Mouse (Mus musculus) olfactory bulb, adult 2 months (tissue): ENCODE results near the gene Cryz. TPM values are rescaled to one million over a fixed set of nuclear protein-coding genes. Genes with fewer than 3 reads are reported as not detected.
A peak's percentile ranks its signal among the peaks of the same experiment; 100 is the strongest.
"Not testable (repeated sequence)": the region's sequence is repeated elsewhere in the genome, so short reads cannot be mapped to it uniquely, and the experiment has no call there.

ENCODE experiments used
- H3K27ac ChIP-seq: fragments of 200-500 bp; 2 replicates; pipeline ENCODE4 v1.5.1; 2012; ENCODE audit warnings: low read depth, low read length; ENCODE audit not compliant: insufficient read depth
- H3K4me1 ChIP-seq: fragments of 200-500 bp; 2 replicates; pipeline ENCODE4 v1.6.1; 2012; ENCODE audit warnings: low read length; ENCODE audit not compliant: control insufficient read depth, insufficient read depth
- H3K4me3 ChIP-seq: fragments of 200-500 bp; 2 replicates; pipeline ENCODE4 v1.5.1; 2012; ENCODE audit warnings: mild to moderate bottlenecking, low read depth, low read length, moderate library complexity; ENCODE audit not compliant: insufficient read depth
- CTCF ChIP-seq: fragments of 200-500 bp; IDR thresholded peaks from 2 replicates; pipeline ENCODE4 v1.5.1; 2012; ENCODE audit warnings: low read depth, mild to moderate bottlenecking, low read length, moderate library complexity; ENCODE audit not compliant: insufficient read depth
- POLR2A ChIP-seq: fragments of 200-500 bp; IDR thresholded peaks from 2 replicates; pipeline ENCODE4 v1.6.1; 2012; ENCODE audit warnings: mild to moderate bottlenecking, low read depth, low read length, moderate library complexity; ENCODE audit not compliant: insufficient read depth
- WGBS: fragments of 180-500 bp; shearing (Covaris S2); methylation state at CpG from one replicate; pipeline ENCODE4 v1.1.7; 2018; 5-methylcytosine and 5-hydroxymethylcytosine counted together
- polyA plus RNA-seq: library from polyadenylated mRNA; stranded (reverse); fragments of >200 nt; gene quantifications from 2 replicates; pipeline ENCODE4 v1.2.4, GENCODE M21; 2012; ENCODE audit warnings: low replicate concordance; ENCODE audit not compliant: missing spikeins, insufficient read depth, insufficient read length

Gene Cryz
- polyA plus RNA-seq, 1 experiment, result not detected

GRCm38 (mm10) chr3:154628284-154628683 lies 31.8 kb downstream of the Cryz start:
- TF ChIP-seq POLR2A, result no peak
- no peak for TF ChIP-seq CTCF
- no peaks in the 10 kb centered on the region for H3K4me1 ChIP-seq
- no peak overlapping the region for H3K27ac ChIP-seq
- H3K4me3 ChIP-seq, result no peak overlapping the region

- H3K27ac ChIP-seq, H3K4me3 ChIP-seq, H3K4me1 ChIP-seq: not testable (repeated sequence)
- WGBS, result 91% methylated on average over 2 of the region's 2 CpGs
These were observed 34.8 kb downstream of the Cryz start for GRCm38 (mm10) chr3:154631281-154631680.

DNA sequence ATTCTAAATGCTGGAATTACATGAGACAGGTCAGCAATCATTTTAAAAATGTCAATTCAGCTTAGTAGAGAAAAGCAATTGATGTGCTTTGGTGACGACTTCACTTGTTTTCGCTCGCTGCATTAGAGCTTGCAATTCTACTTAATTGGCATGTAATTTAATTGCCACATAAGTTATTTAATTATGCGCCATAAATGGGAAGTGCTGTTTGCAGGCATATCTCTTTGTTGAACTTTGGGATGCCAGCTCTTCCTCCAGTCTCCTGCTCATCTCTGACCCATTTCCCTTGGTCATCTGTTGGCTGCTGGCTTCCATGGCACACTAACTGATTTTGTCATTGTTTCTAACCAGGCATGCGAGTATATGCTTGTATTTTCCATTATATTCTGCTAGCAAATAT lies 36.6 kb downstream of the Cryz start:
- Histone ChIP-seq H3K4me1 (no peaks in the 10 kb centered on the region), H3K27ac (no peak overlapping the region), H3K4me3 (no peak overlapping the region)
- 80% methylated on average over 5 of the region's 5 CpGs for WGBS
- TF ChIP-seq CTCF (no peak), POLR2A (no peak)

DNA sequence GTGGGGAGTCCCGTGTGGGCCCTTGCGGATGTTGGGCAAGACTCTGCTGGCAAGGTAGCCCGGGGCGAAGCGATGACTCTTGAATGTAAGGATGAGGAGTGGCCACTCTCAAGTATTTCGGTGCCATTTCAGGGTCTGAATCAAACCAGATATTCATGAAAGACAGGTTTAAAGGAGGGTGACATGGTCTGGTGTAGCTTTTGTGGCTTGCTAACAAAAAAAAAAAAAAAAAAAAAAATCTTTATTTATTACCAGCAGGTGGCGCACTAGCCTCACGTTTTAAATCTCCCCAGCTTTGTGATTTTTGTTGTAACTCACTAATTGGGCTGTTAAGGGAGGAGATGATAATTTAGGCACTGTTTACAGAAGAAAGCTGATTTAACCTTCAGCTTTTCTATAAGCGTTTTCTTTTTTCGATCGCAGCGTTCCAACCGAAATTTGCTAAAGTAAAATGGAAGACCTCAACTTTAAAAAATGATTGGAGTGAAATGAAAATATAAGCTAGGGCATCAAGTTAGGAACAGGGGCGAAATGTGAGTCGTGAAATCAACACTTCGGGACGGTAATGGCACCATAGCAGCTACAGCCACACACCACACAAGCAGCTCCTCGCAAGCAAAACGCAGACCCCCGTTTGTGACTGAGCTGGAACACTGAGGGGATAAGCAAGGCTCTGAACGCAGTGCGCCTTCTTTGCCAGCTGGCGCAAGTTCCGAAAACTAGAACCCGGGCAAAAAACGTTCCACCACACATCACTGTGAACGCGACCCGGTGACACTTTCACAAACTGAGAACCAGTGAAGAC lies 50.3 kb downstream of the Cryz start:
- WGBS, result 24% methylated on average over 29 of the region's 29 CpGs
- peaks cover 7% of the 10 kb centered on the region for H3K4me1 ChIP-seq
- 0 out of 2 replicates have a peak overlapping the region, but pooled peaks have one; percentile 1 for H3K27ac ChIP-seq
- TF ChIP-seq POLR2A (no peak), CTCF (no peak)
- H3K4me3 ChIP-seq, result peak overlapping the region; percentile 52

GRCm38 (mm10) chr3:154647443-154647780 lies 50.9 kb downstream of the Cryz start:
- Histone ChIP-seq H3K4me3 (peak overlapping the region; percentile 52), H3K27ac (0 out of 2 replicates have a peak overlapping the region, but pooled peaks have one; percentile 1), H3K4me1 (peaks cover 7% of the 10 kb centered on the region)
- no peak for TF ChIP-seq POLR2A
- no peak for TF ChIP-seq CTCF
- 30% methylated on average over 7 of the region's 7 CpGs for WGBS

DNA sequence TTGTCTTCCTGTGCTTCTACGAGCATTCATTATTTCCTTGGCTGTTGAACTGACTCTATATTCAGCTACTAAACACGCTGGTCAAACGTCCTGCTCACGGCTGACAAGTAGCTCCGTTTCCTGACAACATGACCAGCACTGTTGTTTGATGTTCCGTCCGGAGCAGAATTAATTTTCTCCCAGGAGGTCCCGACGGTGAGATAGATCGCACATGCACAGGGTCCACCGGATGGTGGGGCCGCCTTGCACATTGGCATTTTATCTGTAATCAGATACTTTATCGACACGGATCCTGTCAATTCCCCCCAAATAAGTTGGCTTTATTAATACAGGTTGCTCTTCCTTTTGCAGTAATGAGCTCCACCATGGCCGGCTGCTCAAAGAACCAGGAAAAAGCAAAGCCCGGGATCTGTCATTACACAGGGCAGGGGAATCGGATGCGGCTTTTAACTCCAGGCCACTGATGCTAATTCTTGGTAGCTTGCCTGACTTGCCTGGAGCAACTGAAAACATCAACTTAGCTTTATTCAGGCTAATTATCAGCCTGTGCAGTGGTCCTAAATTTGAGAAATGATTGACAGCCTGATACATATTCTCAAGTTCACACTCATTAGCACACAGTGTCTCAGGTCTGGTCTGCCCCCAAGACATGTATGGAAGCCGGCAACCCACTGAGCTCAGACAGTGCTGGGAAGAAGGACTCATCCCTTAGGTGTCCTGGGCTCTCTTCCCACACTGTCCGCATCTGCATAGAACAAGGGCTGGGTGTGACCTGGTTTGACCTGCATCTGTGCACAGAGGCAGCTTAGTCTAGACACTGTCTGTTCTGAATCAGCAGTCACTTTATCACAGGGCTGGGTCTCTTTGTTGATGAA lies 53.1 kb downstream of the Cryz start:
- 71% methylated on average over 20 of the region's 20 CpGs for WGBS
- Histone ChIP-seq H3K4me3 (no peak overlapping the region), H3K27ac (no peak overlapping the region), H3K4me1 (peaks cover 7% of the 10 kb centered on the region)
- TF ChIP-seq CTCF (no peak), POLR2A (no peak)

DNA sequence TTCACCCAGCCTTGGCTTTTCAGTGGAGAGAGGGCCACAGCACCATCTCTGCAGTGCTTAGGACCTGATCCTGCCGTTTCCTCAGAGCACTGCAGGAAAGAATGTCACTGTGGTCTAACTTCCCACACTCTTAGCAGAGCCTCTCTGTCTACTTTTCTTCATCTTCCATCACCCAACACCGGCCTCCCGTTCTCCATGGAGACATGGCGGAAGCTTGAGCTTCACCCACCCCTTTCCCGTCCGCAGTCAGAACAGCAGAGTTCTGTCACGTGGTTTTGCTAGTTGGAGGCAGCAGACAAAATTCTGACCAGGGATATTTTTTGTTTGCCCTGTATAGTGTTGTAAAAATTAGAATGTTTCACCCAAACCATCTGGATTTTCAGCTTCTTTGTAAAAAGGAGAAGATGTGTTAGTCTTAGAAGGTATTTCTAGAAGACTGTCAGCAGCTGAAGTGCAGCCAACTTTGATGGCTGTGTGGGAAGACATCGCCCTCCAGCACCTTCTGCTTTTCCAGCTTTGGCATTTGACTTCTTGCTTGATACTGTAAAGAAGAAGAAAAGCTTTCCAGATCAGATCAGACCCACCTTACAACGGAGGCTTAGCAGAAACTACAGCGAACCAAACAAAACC lies 54.8 kb downstream of the Cryz start:
- peaks cover 7% of the 10 kb centered on the region for H3K4me1 ChIP-seq
- TF ChIP-seq CTCF (no peak), POLR2A (no peak)
- no peak overlapping the region for H3K27ac ChIP-seq
- 85% methylated on average over 10 of the region's 10 CpGs for WGBS
- no peak overlapping the region for H3K4me3 ChIP-seq

DNA sequence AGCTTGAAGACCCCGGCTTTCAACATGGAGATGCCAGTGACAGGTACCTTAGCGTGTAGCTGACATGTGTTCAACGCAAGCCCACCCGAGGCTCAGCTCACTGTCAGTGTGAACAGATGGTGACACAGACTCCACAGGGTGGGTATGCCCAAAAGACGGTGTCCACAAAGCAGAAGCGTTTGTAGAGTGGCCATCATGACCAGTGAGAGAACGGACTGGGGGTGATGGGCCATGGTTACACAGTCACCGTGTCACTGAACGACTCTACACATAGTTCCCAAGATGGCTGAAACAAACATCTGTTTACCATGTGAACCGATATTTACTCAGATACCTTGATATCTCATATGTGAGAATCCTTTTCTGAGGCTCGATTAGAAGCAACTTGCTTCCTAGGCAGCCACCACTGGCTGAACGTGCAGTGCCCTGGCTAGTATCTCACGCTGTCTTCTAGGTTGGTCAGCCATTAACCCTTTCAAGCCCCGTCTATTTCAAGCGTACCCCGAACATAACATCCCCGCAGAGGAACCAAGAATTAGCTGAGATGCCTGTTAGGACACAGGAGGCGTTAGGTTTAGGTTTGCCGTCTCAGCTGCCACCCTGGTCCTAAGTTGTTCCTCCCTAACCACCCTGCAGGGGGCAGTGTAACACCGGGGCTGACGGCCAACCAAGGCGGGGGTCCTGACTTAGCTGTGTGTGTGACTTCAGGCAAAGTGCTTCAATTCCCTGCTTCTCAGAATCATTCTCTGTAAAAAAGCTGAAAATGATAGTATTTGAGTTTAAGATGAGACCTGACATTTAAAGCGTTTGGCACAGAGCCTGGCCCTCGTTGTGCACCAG lies 56.3 kb downstream of the Cryz start:
- WGBS, result 41% methylated on average over 24 of the region's 24 CpGs
- peak; percentile 84 for TF ChIP-seq CTCF
- TF ChIP-seq POLR2A, result no peak
- H3K27ac ChIP-seq, result no peak overlapping the region
- no peak overlapping the region for H3K4me3 ChIP-seq
- H3K4me1 ChIP-seq, result peaks cover 7% of the 10 kb centered on the region

GRCm38 (mm10) chr3:154653454-154653853 lies 56.9 kb downstream of the Cryz start:
- no peak overlapping the region for H3K27ac ChIP-seq
- WGBS, result 32% methylated on average over 5 of the region's 5 CpGs
- no peak for TF ChIP-seq CTCF
- TF ChIP-seq POLR2A, result no peak
- H3K4me1 ChIP-seq, result peaks cover 2% of the 10 kb centered on the region; the same call in 1 of the 2 replicates
- H3K4me3 ChIP-seq, result no peak overlapping the region
